24 mouse cellular contexts compared by ENCODE assay signal in genomic region chr7:120671271-120671670, GRCm38 (mm10). TPM values are rescaled to one million over a fixed set of nuclear protein-coding genes. Genes with fewer than 3 reads are reported as not detected.
DNase-seq lines count a peak whose midpoint lies in the region; ATAC-seq and TF ChIP-seq lines count a peak whose summit lies in the region.
"Had no signal": no experiment of that assay in that cellular context is flagged by ENCODE, and none has a peak within 500 bp of the region (broad histone marks: within the 10 kb centered on the region; RNA-seq: fewer than 3 reads in every experiment).

No protein-coding gene starts in this region.

- no peak overlapping the region for H3K4me2 ChIP-seq in kidney, embryonic 15.5 days
- H3K4me2 ChIP-seq: embryonic facial prominence, embryonic 13.5 days; forebrain, embryonic 15.5 days; hindbrain, embryonic 13.5 days had no signal

- H3K27ac ChIP-seq in kidney, adult 2 months (ENCODE audit: insufficient read depth, low read depth, low read length) = no peak overlapping the region
- H3K27ac ChIP-seq in kidney, embryonic 15.5 days = no peak overlapping the region
- H3K27ac ChIP-seq: embryonic facial prominence, embryonic 13.5 days; forebrain, embryonic 15.5 days; heart, embryonic 10.5 days; hindbrain, embryonic 13.5 days; hindbrain, postnatal 0 days had no signal

- H3K4me3 ChIP-seq in kidney, adult 2 months (ENCODE audit: insufficient read depth, low read depth, low read length) = no peak overlapping the region
- H3K4me3 ChIP-seq in kidney, embryonic 15.5 days (replicated peaks) = no peak overlapping the region
- H3K4me3 ChIP-seq: embryonic facial prominence, embryonic 13.5 days; erythroblast, embryonic 14.5 days; forebrain, embryonic 15.5 days; heart, embryonic 10.5 days; hindbrain, embryonic 13.5 days had no signal

- no peak overlapping the region for H3K9ac ChIP-seq in kidney, embryonic 15.5 days
- H3K9ac ChIP-seq: embryonic facial prominence, embryonic 13.5 days; forebrain, embryonic 15.5 days; hindbrain, embryonic 13.5 days had no signal

- ATAC-seq in kidney, embryonic 15.5 days (replicated peaks; ENCODE audit: low FRiP score) = no peak
- ATAC-seq: CD4-positive, CD25-positive, alpha-beta regulatory T cell, adult 4 months; forebrain, embryonic 15.5 days; hindbrain, postnatal 0 days had no signal

- H3K9me3 ChIP-seq in kidney, embryonic 15.5 days (replicated peaks) = no peaks in the 10 kb centered on the region
- H3K9me3 ChIP-seq: embryonic facial prominence, embryonic 13.5 days; forebrain, embryonic 15.5 days; G1E; heart, embryonic 10.5 days; hindbrain, embryonic 13.5 days had no signal

- peak; percentile 57 for DNase-seq in kidney, adult 2 months
- peak; percentile 52 to 54 for DNase-seq in kidney, postnatal 25 days
- no peak for DNase-seq in kidney, postnatal 10 days
- DNase-seq in kidney, postnatal 36 days = peak; percentile 39 to 48
- DNase-seq in adrenal gland, adult 8-10 months = no peak
- DNase-seq: adrenal gland, postnatal 14 days; B cell, adult 2 months; cerebellum, adult 11-12 months; cerebellum, adult 9-10 months; cerebellum, postnatal 25 days; gastrocnemius, postnatal 36 days; heart, postnatal 10 days had no signal

- TF ChIP-seq CTCF in kidney, adult 2 months (conservative IDR thresholded peaks at IDR 0.05; ENCODE audit: insufficient read depth, insufficient read length, low read depth, low read length) = no peak

- WGBS in kidney, adult 2 months = 48% methylated on average over 2 of the region's 2 CpGs
- WGBS in kidney, embryonic 15.5 days = 63% methylated on average over 2 of the region's 2 CpGs

- no peaks in the 10 kb centered on the region for H3K36me3 ChIP-seq in kidney, adult 2 months (ENCODE audit: control insufficient read depth, insufficient read depth, low read length)
- H3K36me3 ChIP-seq in kidney, embryonic 15.5 days = no peaks in the 10 kb centered on the region
- H3K36me3 ChIP-seq: embryonic facial prominence, embryonic 13.5 days; forebrain, embryonic 15.5 days; heart, embryonic 10.5 days; hindbrain, embryonic 13.5 days had no signal

- H3K4me1 ChIP-seq in kidney, adult 2 months (ENCODE audit: control insufficient read depth, insufficient read depth, low read length) = no peaks in the 10 kb centered on the region; the same call in 1 of the 2 replicates
- peaks cover 5% of the 10 kb centered on the region for H3K4me1 ChIP-seq in kidney, embryonic 15.5 days

- TF ChIP-seq POLR2A in kidney, adult 2 months (IDR thresholded peaks at IDR 0.05; ENCODE audit: low read depth, low read length) = no peak

- H3K27me3 ChIP-seq in kidney, adult 2 months (replicated peaks; ENCODE audit: control insufficient read depth, insufficient read depth, low read length) = no peaks in the 10 kb centered on the region
- H3K27me3 ChIP-seq in kidney, embryonic 15.5 days = no peaks in the 10 kb centered on the region
- H3K27me3 ChIP-seq: embryonic facial prominence, embryonic 13.5 days; forebrain, embryonic 15.5 days; hindbrain, embryonic 13.5 days had no signal

RNA-seq across cellular contexts. Expression of gene Pdzd9, which starts 1.1 kb away (rescaled TPM):
- 0.09 TPM in 1 of 2 replicates, not detected in the other for polyA plus RNA-seq in kidney, adult 2 months (2012; rRNA removed)
- polyA plus RNA-seq in kidney, embryonic 15.5 days (2015; fragmentation: Nextera tagmentation; extraction: Ambion mirVana) = 0.37 and 0.52 TPM in 2 replicates
- not detected for total RNA-seq in adrenal gland, adult 8-10 months (2022)
- total RNA-seq: adrenal gland, postnatal 14 days; gastrocnemius, adult 8-10 months; gastrocnemius, postnatal 36 days; heart, adult 18-20 months; heart, postnatal 10 days; hematopoietic stem cell, adult 5-6 weeks had no signal
- polyA plus RNA-seq: erythroblast, embryonic 14.5 days; G1E had no signal

RNA-seq across cellular contexts. Expression of gene Mosmo, which starts 6.1 kb away (rescaled TPM):
- 19.4 and 20.6 TPM in 2 replicates for polyA plus RNA-seq in kidney, adult 2 months (2012; rRNA removed)
- polyA plus RNA-seq in kidney, embryonic 15.5 days (2015; fragmentation: Nextera tagmentation; extraction: Ambion mirVana) = 12.3 and 13.3 TPM in 2 replicates
- total RNA-seq in adrenal gland, adult 8-10 months (2022) = 10 to 100 TPM; 43.3 to 54.1 (median 52.1) TPM

RNA-seq across cellular contexts. Expression of gene Uqcrc2, which starts 36.3 kb away (rescaled TPM):
- 228 and 275 TPM in 2 replicates for polyA plus RNA-seq in kidney, adult 2 months (2012; rRNA removed)
- polyA plus RNA-seq in kidney, embryonic 15.5 days (2015; fragmentation: Nextera tagmentation; extraction: Ambion mirVana) = 241 and 250 TPM in 2 replicates
- total RNA-seq in adrenal gland, adult 8-10 months (2022) = 100 to 1,000 TPM; 220 to 332 (median 263) TPM

Comparison
In these comparisons a context has a peak if more than half of its experiments do, and no peak if none do; other contexts are left out.
1. DNase-seq: peak in kidney, adult 2 months (single experiment), kidney, postnatal 25 days (2 of 2) and kidney, postnatal 36 days (2 of 2); none in kidney, postnatal 10 days (single experiment) and adrenal gland, adult 8-10 months (single experiment).